Mouse (Mus musculus) liver, embryonic 14.5 days (tissue): Measurements from ENCODE around the gene Dicer1.
"Not testable (repeated sequence)": the region's sequence is repeated elsewhere in the genome, so short reads cannot be mapped to it uniquely, and the experiment has no call there.

Experiments used
- CTCF ChIP-seq: IDR thresholded peaks from 2 replicates; pipeline ENCODE4 v1.5.1; 2016; ENCODE audit warnings: antibody characterized with exemption, low read depth, control low read depth
- EP300 ChIP-seq: IDR thresholded peaks from 2 replicates; pipeline ENCODE4 v1.6.1; 2016; ENCODE audit warnings: antibody characterized with exemption, low read depth

- not testable (repeated sequence) for TF ChIP-seq EP300, CTCF
Observed at GRCm38 (mm10) chr12:104726436-104726835, 25.3 kb downstream of the Dicer1 start.
